Mouse (Mus musculus) ZHBTc4 (cell line): ENCODE results near the gene Atf7ip.
"Not testable (repeated sequence)": the region's sequence is repeated elsewhere in the genome, so short reads cannot be mapped to it uniquely, and the experiment has no call there.

Source experiments
- DNase-seq: peaks from one replicate; pipeline ENCODE4 v3.0.0-alpha.2; 2011; ENCODE audit warnings: low read depth, low spot score

The Atf7ip gene

DNA sequence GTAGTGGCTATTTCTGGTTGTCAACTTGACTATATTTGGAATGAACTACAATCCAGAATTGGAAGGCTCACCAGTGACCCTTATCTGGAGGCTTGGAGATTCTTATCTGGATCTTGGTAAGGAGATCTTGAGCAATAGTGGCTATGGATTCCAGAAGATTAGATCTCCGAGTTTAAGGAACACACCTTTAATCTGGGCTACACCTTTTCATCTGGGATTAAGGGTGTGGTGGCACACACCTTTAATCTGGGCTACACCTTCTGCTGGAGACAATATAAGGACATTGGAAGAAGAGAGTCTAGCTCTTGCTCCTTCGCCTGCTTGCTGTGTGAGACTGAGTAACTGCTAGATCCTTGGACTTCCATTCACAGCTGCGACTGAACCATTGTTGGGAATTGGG is at the start of gene Atf7ip:
TSS of gene Atf7ip (plus strand) at position 301 of the 400 bp plus-strand sequence.
- not testable (repeated sequence) for DNase-seq

- no peak for DNase-seq
These were observed 49.7 kb upstream of the Atf7ip start for GRCm38 (mm10) chr6:136456302-136456701.

GRCm38 (mm10) chr6:136459156-136459555 is 46.8 kb upstream of the Atf7ip start:
- no peak for DNase-seq

DNA sequence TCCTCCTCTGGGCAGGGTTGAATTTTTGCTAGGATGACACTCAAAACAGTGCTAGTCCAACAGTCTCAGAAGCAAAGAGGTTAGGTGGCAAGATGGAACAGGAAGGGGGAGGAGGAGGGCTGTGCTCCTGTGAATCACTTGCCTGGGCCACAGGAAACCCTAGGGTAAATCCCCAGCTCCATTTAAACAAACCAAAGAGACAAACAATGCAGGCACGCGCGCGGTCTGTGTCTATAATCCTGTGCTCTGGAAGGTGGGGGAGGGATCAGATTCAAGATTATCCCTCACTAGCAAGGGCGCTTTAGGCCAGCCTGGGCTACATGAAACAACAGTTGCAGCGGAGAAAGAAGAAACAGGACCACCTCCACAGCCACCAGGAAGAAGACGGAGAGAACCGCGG is 42.5 kb upstream of the Atf7ip start:
- no peak for DNase-seq

DNA sequence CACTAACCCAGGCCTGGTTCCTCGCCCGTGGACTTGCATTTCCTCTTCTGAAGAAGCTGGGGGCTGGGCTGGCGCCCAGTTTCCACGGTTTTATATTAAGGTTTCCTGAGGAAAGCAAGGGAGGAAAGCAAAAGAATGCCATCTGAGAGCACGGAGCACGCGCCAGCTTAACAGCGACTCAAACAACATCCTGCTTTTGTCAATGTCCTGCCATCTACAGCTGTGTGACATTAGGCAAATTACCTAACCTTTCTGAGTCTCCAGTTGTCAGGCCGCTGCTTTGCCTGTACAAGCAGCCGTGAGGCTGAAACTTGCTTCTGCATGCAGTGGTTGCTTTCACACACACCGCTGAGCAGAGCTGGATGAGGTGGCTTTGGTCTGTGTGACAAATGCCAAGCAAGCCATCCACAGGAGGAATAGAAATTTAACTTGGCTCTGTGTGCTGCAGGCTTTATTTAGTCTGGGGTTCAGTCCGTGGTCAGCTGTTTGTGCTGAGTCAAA is 41.8 kb upstream of the Atf7ip start:
- DNase-seq: no peak

- DNase-seq: no peak
These were observed 40.9 kb upstream of the Atf7ip start for GRCm38 (mm10) chr6:136465021-136465420.

DNA sequence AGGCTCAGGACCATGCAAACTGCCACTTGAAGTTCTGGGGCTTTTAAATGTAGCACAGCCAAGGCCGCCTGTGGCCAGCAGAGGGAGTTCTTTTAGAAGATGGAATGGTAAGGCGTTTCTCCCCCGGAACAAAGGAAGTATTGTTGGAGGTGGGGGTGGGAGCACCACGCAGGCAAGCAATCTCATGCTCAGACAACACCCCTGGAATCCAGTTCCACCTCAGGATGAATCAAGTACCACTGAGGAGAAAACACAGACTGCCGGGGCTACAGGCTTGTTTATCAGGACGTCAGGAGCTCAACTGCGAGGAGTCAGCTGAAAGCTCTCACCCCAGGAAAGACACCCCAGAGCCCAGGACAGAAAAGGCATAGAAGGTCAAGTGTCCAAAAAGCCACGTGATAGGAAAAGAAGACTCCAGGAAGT is 40.0 kb upstream of the Atf7ip start:
- peak; percentile 96 for DNase-seq

DNA sequence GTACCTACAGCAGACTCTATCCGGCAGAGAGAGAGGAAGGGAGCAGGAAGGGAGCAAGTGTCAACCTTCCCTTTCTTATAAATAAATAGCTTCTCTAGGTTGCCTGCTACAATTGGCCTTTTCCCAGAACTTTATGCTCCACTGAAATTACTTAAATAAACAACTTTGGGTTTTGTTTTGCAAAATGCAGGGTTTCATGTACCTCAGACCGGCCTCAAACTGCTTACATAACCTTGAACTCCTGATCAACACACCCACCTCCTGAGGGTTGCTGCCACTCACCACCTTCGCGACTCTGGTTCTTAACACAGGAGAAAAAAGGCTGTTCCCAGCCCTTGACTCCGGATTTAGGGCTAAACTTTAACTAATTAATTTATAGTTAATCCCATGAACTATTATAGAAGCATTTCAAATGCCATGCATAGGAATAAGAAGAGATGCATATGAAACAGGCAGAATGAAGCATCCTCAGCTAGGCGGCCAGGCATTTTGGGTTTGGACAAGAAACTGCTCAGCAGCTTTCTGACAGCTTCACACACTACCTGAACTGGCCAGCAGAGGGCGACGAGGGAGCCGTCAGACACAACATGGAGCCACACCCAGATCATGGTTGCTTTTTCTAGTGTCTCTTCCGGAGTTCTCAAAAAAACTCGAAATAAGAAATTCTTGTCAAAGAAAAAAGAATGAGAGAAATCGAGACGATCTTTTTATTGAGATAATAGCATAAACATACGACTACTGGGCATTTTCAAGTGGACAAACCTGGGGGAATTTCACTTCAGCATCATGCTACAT is 38.8 kb upstream of the Atf7ip start:
- peak; percentile 89 for DNase-seq

DNA sequence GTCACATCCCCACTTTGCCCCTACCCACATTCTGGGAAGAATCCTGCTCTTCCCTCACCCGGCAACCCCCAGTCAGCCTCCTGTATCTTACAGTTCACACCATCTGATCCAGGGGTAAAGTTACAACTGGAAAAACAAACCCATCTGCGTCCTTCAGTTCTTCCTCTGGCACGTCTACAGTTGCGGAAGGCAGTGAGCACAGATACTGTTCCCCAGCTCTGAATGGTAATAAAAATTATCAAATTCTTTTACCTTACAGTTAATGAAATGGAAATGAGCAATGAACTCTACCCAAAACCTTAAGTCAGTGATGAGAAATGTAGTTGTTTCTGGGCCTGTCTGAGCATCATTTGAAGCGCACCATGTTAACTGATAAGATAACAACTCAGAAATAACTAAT is 38.1 kb upstream of the Atf7ip start:
- no peak for DNase-seq

DNA sequence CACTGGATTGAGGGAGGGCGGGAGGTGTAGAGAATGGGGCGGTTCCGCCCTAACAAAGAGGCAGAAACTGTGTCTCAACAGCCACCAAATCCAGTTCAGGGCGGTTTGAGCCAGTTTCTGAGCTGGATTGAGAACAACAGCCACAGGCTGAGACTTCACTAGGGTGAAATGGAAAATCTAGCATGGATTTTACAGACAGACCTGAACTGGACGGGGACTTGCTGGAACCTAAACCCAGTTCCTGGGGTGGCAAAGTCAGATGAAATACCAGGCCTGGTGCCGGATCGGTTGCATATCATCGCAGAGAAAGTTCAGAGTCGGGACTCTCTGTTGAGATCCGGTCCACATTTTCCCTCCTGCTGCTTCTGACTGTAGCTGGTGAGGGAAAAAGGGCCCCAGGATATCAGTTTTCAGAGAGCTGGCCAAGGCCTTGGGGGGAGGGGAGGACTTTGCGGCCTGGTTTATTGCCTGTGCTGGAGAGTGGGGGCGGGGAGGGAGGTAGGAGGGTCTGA is 37.5 kb upstream of the Atf7ip start:
- DNase-seq: peak; percentile 98

- DNase-seq: peak; percentile 91
These were observed 36.8 kb upstream of the Atf7ip start for GRCm38 (mm10) chr6:136468974-136469792.

GRCm38 (mm10) chr6:136469807-136470206 is 36.2 kb upstream of the Atf7ip start:
- DNase-seq: no peak

DNA sequence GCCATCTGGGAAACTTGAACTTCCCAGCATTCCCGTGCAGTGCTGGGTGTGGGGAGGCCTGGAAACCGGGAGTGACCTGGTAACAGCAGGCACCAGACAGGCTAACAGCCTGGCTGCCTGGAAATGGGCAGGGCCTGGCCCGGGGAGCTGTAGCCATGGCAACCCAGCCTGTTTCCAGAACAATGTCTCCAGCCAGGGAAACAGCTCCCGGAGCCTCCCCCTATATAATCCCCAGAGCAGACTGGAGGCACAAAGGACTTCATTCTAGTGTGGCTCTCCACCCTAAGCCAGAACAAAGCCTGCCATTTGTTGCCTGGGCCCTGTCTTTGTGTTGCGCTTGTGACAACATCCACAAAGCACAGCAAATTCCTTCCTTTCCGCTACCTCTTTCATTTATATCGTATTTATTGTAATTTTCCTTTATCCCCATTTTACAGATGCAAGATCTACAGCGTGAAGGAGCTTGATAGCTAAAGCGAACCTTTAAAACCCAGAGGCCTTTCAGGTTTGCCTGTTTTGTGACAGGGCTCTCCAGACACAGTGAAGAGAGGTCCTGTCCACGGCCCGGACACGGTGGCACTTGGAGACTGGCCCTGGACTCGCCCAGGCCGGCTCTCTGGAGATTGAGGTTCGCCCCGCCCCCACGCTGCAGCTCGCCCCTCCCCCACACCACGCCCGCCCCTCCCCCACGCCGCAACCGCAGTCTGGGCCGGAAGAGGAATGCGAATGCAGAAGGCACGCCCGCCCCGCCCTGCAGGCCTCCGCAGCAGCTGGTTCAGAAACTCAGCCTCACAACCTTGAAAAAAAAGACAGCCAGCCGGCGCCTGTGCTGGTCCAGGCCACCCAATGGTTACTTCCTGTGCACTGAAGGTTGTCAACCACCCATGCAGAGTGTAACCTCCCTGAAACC is 35.4 kb upstream of the Atf7ip start:
- peak; percentile 99 for DNase-seq

DNA sequence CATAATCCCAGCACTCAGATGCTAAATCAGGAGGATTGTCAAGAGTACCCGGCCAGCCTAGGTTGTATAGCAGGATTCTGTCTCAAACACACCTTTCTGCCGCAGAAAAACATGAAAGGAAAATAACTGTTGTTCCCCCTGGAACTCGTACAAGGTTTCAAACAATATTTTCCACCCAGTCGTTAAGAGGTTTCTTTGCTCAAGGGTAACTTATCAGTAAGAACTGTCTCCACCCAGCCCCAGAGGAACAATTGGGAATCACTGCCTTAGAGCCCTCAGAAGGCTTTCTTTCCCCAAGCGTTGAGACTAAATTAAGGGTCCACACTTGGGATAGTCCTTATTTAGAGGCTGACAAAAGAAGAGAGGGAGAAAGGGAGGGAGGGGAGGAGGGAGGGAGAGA is 34.4 kb upstream of the Atf7ip start:
- DNase-seq: peak; percentile 61

GRCm38 (mm10) chr6:136472779-136473178 is 33.2 kb upstream of the Atf7ip start:
- DNase-seq: no peak

- DNase-seq: no peak
These were observed 32.4 kb upstream of the Atf7ip start for GRCm38 (mm10) chr6:136473472-136474129.

- DNase-seq: no peak
These were observed 30.7 kb upstream of the Atf7ip start for GRCm38 (mm10) chr6:136475171-136475860.

GRCm38 (mm10) chr6:136477878-136478277 is 28.1 kb upstream of the Atf7ip start:
- no peak for DNase-seq

DNA sequence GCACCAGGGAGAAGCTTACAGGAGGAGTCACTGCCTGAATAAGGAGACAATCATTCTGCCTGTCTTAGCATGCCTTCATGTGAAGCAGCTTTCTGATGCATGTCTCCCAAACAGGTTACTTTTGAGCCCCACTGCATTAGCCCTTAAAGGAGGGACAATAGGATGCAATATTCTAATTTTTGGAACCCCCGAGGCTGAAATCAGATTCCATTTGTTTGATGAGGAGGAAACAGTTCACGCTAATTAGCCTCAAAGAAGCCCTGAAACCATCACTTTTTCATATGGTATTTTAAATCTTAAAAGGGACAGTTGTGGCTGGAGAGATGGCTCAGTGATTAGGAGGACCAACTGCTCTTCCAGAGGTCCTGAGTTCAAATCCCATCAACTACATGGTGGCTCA is 22.4 kb upstream of the Atf7ip start:
- no peak for DNase-seq

DNA sequence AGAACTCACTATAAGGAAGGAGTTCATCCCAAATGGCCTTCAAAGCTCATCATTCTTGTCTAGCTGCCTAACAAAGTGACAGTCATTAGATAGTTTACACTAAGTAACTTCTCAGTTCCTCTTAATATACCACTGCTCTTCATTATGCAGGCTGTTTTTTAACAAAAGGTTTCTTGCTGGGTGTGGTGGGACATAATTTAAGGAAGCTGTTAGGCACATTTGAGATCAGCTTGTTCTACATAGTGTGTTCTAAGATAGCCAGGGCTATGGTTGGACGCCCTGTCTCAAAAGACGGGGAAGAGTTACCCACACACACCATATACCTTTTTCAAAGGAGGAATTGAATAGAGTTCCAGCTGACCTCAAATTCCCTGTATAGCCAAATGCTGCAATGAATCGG is 21.9 kb upstream of the Atf7ip start:
- DNase-seq: no peak
